Mouse (Mus musculus) adrenal gland, postnatal 4 days (tissue): ENCODE measurements at regions not wholly inside any gene's neighbourhood (a gene's known extent, or its start where the extent isn't known, plus 50 kb on each side); places are given as distances from the start of the nearest gene placed in this dataset.

Source experiments
- DNase-seq, 2 experiments: peaks; one replicate each; pipeline ENCODE4 v3.0.0; 2021 to 2022; ENCODE audit warnings: low spot score in 2 of 2, mixed read lengths in 2 of 2

- DNase-seq: no peak
Observed at GRCm38 (mm10) chr6:127338412-127338811, 108.2 kb upstream of the Parp11 start.

DNA sequence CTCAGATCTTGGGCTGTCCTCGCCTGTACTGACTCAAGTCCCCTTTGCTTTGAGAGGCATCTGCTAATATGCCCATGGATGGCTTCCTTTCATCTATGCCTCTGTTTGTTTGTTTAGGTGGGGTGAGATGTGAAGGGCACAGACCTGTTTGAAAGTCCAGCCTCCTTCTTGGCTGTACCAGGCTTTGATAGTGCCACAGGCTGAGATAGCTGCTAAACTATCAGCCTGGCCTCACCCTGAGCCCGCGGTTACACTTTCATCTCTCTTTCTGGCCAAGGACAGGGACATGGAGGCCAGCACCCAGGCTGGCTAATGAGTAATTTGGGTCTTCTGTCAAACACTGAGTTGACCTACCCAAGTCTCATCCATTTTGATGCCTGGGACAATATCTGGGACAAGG, 105.0 kb upstream of the Parp11 start:
- DNase-seq: no peak

- DNase-seq: no peak
Observed at GRCm38 (mm10) chr6:127348770-127349409, 97.8 kb upstream of the Parp11 start.

GRCm38 (mm10) chr6:127349479-127350110, 97.0 kb upstream of the Parp11 start:
- DNase-seq: no peak

DNA sequence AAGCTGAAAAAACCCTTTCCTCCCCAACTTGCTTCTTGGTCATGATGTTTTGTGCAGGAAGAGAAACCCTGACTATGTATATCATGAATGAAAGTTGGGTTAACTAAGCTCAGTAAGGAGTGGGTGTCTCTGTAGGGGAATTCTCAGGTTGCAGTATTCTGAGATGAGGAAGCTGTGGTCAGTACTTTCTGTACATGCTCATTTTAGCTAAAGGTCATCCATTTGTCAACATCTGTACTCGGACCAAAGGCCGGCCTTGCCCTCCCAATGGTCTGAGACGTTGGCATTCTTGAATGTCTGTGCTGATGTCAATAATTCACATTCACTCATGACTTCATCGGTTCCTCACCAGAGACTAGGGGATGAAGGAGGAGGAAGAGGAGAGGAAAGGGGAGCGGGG, 94.9 kb upstream of the Parp11 start:
- DNase-seq: no peak

DNA sequence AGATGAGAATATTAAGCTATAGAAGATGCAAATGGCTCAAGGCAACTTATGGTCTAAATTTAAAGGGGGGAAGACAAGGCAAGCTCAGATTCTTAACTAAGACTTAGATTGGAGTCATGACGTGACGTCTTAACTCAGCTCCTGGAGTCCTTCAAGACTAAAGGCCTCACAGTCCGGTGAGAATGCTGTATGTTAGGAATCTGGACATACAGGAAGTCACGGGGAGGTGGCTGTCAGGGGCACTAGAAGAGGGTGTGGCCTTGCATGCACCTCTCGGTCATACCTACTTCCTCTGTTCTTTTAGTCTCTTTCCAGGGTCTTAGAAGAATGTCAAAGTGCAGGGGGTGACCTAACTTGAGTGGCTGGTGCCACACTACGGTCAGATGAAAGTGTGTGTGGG, 91.5 kb upstream of the Parp11 start:
- DNase-seq: no peak

GRCm38 (mm10) chr6:127356442-127356841, 90.2 kb upstream of the Parp11 start:
- DNase-seq: no peak

GRCm38 (mm10) chr6:127358805-127359204, 87.8 kb upstream of the Parp11 start:
- DNase-seq: no peak

- DNase-seq: peak; percentile 40 to 56
Observed at GRCm38 (mm10) chr6:127359391-127359874, 87.2 kb upstream of the Parp11 start.

GRCm38 (mm10) chr6:127362166-127362565, 84.5 kb upstream of the Parp11 start:
- DNase-seq: no peak

GRCm38 (mm10) chr6:127362966-127363752, 83.5 kb upstream of the Parp11 start:
- no peak for DNase-seq

DNA sequence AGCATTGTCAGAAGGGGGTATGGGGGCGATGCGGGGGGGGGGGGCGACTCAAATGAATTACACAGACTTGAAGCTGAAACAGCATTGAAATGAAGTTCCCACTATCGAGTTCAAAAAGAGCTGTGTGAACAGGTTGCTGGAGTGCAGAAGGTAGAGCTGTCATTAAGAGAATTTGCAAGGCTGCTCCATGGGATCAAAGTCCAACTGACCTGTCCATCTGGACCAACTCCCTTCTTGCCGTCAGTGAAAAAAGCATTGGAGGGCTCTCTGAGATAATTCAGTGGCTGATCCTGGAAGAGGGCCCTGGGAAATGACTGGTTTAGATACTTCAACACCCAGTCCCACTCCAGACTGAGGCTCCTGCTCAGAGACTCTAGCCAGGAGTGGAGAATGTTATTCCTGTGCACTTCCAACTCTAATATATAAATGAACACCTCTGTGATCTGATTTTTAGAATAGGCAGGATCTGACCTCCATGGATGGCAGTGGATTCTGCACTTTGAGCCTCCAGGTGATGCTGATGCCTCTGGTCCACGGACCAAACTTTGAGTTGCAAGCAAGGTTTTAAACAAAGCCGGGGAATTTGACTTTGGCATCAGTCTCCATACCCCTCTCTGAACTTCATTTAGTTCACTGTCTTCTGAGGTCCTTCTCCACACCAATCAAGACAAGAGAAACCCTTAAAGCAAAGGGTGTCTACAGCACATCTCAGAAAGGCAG, 82.6 kb upstream of the Parp11 start:
- DNase-seq: no peak

GRCm38 (mm10) chr6:127364591-127365187, 82.0 kb upstream of the Parp11 start:
- no peak for DNase-seq

DNA sequence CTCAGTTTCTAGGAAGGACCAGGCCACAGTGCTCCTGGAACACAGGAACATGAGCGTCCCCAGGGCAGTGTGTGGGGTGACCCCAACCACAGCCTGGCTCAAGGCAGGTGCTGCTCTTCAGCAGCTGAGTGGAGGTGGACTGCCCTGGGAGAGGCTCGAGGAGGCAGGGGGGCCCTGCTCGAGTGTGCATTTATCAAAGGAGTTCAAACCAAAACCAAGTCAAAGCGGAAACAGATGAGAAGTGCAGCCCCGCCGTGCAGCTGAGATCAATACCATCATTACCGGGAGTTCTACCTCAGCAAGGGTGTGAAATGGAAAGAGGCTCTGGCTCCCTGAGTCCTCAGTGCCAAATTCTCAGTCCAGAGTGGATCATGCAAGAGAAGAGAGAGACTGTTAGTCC, 81.4 kb upstream of the Parp11 start:
- DNase-seq: no peak

- no peak for DNase-seq
Observed at GRCm38 (mm10) chr6:127365651-127366050, 81.0 kb upstream of the Parp11 start.

DNA sequence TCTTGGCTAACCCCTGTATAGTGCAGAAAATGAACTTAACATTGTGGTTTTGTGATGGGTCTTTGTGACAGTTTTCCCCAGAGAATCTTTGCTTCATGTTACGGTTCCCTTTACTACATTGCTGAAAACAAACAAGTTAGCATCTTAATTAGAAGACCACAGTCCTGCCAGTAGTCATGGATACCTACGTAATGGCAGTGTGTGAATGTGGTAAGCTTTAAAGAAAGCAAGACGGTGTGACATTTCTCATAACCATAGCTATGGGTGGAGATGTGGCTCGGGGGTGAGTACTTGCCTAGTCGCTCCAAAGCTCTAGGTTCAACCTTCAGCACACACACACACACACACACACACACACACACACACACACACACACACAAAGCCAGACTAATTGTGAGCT, 73.6 kb upstream of the Parp11 start:
- DNase-seq: no peak

DNA sequence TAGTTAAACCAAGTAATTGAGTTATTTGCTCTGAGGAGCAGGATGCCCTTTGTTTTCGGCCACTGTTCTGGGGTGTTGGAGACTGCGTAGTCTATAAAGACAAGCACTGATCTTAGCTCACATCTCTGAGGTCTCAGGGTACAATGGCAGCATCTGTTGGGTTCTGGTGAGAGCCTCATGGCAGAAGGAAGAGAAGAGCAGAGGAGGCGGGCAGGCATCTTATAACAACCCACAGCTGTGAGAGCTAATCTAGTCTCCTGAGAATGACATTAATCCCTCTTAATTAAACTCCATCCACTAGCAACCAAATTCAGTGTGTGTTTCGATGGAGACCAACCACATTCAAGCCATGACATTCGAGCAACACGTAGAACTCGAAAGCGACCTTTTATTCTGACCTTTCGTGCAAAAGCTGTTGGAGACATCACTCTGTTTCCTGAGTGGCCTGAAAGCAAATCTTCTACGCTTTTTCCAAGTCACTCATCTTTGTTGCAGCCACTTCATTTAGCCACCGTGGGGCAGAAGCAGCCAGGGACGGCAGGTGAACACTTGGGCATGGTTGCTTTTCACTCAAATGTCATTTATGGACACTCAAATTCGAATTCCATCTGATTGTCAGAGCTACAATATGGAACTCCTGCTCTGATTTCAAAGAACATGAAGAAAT, 72.7 kb upstream of the Parp11 start:
- no peak for DNase-seq

- peak in 1 of 2 experiments; percentile 15 for DNase-seq
Observed at GRCm38 (mm10) chr6:127374464-127375143, 72.0 kb upstream of the Parp11 start.

GRCm38 (mm10) chr6:127375144-127375529, 71.5 kb upstream of the Parp11 start:
- DNase-seq: no peak

DNA sequence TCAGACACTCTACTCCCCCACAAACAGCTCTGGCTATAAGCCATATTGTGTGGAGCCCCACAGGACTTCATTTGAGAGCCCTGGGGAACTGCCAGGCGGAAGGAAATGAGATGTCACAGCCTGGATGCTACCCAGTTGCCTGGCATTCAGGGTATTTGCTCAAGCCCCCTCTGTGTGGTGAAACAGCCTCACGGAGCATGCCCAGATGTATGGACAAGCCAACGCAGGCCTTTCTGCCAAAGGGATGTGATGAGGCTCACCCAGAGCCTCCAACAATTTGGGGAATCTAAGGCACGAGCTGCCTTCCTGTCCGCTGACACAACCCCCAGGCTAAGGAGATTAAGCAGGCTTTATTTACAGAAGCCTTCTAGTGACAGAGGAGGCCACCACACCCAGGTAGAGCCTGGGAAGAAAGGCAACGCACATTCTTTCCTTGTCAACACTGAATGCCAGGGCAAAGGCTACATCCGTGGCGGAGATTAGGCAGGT, 70.9 kb upstream of the Parp11 start:
- no peak for DNase-seq
